Mouse (Mus musculus) telencephalon, adult 2 months (tissue): Measurements from ENCODE around the gene Phf21a.
A peak's percentile ranks its signal among the peaks of the same experiment; 100 is the strongest.

Source experiments
- DNase-seq: peaks from one replicate; pipeline ENCODE4 v3.0.0-alpha.2; 2011; ENCODE audit warnings: low read depth, low spot score

Gene Phf21a

DNA sequence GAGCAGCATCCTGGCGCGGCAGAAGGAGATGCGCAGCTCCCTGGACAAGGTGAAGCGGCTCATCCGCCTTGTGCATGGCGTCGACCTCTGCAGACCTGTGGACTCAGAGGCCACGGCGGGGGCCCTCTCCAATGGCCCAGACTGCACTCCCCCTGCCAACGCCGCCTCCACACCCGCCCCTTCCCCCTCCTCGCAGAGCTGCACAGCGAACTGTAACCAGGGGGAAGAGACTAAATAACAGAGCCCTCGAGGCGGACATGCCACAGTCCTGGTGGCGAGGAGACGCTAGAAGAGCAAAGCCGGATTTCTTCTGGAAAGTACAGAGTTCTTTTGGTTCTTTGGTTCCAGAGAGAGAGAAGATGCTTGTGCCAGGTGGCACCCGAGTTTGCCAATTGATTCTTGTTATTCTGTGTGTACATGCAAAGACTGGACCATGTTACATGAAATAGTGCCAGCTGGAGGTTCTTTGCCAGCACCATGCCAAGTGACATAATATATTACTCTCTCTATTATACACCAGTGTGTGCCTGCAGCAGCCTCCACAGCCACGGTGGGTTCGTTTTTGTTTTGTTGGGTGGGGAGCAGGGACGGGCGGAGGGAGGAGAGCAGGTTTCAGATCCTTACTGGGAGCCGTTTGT, 267.4 kb downstream of the Phf21a start:
- no peak for DNase-seq

DNA sequence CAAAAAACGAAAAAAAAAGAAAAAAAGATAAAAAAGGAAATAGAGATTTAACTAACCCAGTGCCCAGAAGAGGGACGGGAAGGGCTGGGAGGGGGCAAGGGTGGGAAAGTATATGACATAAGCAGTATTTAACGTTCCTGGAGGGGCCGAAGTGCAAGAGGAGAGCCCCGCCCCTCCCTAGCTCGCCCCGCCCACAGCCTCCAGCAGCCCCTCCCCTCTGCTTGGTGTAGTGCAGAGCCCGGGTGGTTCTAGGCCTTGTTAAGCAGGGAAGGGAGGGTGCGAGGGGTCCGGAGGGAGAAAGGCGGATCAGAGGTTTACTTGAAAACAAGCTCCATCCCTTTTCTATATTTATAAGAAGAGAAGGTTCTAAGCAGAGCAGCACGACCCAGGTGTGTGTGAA, 268.0 kb downstream of the Phf21a start:
- DNase-seq: no peak

DNA sequence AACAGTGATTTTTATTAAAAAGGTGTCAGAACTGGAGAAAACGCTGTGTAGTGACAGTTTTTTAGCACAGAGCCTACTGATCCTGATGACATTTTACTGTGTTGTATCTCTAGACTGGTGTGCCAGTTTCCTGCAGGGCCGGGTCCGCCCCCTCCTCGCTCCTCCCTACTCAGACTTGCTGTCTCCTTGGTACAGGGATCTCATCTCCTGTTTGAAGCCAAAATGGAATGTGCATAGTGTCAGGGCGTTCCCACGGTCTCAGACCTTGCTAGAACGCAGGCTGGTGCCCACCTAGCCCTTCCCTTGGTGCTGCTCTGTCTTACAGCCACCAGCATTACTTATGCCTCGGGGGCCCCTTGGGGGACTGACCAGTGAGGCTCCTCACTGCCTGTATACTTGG, 268.9 kb downstream of the Phf21a start:
- DNase-seq: no peak

DNA sequence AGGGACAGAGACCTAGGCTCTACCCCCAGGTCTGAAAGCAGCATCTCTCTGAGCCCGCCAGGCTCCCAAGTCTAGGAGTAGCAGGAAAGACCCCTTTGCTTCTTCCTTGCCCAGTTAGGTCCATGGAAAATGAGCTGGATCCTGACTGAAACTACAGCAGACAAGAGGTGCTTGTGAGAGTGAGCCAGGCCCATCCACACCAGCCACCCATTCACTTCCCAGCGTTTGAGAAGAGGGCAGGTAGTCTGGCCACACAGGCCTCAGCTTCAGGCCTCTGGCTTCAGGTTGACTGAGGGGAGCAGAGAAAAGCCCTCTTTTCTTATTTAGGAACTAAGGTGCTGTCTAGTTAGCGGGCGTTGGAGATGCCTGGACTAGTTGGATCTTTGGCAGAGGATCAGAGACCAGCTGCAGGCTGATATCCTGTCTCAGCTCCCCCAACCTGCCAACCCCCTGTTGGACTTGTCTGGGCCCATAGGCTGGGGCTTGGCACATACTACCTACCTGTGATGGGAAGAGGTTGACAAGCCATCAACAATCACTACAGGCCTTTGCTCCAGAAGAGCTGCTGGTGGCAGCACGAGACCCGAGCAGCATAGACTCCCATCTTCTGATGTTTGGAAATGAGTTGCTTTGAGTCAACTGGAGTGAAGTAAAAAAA, 269.8 kb downstream of the Phf21a start:
- DNase-seq: no peak

DNA sequence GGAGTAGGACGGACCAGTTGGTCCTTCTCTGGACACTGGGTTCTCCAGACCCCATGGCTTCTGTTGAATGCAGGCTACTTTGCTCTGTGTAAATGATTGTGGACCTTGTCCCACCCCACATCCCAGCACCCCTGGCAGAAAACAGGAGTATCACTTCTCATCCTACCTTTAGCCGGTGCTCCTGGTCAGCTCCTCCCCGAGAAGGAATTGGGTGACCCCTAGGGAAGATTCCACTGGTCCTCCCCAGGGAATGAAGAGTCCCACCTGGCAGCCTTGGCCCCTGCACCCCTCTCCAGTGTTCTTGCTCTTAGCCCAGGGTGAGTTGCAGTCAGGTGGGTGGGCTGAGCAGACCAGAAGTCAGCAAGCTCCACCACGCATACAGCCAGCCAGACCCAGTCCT, 271.2 kb downstream of the Phf21a start:
- no peak for DNase-seq

DNA sequence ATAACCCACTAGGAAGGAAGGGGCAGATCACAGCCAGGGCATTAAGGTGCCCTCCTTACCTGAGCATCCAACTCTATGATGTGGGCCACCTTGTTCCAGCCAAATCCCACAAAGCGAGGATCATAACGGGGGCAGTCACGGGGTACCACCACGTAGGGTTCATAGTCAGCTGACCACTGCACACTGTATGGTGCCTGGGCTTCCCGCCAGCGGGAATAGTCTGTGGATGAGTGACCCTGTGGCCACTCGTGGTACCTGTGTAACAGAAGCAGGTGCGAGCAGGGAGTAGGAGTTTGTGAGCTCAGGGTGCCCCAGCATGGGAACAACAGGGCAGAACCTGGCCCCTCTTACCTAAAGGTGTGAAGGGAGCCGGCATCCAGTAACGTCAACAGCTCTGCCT, 272.7 kb downstream of the Phf21a start:
- DNase-seq: no peak

DNA sequence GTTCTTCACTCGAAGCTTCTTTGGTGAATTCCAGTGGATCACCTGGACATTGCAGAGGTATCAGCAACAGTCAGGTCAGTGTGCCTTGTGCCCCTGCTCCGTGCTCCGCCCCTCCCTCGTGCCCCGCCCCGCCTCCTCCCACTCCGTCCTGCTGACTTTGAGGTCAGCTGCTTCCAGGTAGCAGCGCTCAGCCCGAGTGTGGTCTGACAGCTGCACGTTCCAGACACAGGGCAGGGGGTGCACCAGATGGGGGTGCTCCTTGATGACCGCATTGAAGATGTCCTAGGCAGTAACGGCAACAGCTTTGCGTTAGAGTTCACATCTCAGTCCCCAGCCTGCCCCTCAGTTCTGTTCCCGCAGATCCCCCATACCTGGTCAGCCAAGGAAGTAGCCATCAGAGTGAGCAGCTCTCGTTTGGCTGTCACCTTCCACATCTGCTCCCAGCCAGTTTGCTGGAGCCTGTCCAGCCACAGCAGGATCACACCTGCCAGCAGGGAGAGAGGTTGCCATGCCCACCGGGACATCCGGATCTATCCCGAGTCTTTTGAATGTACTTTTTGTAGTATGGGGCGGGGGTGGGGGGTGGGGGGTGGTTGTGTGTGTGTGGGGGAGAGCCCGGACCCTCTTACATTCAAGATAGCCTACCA, 274.6 kb downstream of the Phf21a start:
- no peak for DNase-seq

DNA sequence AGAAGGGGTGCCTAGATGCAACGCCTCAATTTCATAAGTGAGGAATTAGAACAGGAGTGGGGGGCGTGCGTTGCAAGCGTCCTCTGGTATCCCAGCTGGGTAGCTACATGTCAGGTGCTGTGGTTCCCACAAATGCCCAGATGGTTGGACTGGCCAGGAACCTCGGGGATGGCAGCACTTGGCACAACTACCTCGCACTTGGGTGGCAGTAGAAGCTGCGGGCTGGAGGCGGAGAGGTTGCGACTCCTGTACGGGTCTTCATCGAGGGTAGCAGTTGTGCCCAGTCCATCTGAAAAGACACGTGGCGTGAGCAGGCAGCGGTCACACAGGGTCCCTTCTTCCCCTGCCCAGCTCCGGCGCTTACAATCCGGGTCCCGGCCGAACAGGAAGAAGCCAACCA, 277.5 kb downstream of the Phf21a start:
- no peak for DNase-seq

DNA sequence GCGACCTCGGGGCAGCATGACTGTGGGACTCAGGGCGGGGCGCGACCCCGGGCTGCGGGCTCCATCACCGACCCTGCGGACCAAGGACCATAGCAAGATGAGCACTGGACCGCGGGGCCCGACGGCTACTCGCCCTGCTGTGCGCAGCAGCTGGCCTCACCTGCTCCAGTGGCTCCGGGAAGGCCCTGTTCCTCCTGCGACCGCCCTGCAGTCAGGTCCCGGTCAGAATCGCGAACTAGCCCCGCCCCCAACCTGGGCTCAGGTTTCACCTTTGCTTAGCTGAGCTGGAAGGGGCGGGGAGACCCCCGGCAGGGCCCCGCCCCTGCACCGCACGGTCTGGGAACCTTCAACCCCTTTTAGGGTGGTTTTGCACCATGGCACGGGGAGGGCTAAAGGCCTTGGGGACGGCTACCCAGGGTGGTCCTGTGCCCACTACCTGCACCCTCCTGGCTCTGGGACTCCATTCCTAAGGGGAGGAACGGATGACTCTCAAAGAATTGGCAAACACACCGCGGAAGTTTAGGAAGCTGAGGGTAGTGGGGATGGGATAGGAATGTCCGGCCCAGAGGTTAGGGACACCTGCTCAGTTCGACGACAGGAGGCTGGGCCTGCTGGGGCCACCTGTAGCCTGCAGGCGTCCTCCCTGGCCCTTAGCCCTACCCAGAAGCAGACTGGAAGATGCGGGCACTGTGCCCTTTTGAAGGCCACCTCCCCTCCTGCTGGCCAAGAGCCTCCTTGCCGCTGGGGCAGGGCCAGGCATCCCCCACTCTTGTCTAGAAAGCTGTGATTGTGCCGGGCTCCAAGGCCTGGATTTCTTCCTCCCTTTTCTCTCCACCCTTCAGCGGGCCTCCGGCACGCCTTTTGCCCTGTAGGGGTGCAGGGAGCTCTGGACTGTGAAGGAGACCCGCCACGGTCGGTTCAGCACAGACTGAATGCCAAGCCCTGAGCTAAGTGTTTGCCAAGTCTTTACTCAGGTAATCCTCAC, 278.2 kb downstream of the Phf21a start:
- DNase-seq: no peak

DNA sequence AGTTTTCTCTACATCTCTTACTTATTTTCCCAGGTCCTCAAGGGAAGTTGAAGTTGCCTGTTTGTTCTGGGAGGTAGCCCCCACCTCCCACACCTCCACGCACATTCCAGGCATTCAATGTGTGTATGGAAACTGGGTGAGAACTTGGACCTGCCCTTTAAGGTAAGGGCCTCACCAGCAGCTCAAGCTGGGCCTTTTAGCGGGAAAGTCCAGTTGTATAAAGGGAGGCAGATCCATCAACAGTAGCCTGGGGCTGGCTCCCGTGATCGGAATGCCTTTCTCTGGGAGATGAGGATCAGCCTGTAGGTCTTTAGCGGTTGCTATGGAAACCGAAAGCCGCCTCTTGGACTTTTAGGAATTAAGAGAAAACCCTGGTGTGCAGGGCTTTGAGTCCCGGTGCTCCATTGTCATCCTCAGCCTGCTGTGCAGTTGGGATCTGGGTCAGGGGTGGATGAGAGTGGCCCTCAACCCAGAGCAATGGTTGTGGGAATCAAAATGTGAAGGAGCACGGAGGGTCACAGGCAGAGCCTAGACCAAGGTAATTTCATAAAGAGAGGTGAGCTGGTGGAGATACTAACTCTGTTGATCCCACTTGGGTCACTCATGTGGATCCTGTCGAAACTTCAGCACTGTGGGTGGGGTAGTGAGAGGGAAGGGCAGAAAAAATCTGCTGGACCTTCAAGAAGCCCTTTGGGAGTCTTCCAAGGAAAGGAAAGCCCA, 279.2 kb downstream of the Phf21a start:
- no peak for DNase-seq

DNA sequence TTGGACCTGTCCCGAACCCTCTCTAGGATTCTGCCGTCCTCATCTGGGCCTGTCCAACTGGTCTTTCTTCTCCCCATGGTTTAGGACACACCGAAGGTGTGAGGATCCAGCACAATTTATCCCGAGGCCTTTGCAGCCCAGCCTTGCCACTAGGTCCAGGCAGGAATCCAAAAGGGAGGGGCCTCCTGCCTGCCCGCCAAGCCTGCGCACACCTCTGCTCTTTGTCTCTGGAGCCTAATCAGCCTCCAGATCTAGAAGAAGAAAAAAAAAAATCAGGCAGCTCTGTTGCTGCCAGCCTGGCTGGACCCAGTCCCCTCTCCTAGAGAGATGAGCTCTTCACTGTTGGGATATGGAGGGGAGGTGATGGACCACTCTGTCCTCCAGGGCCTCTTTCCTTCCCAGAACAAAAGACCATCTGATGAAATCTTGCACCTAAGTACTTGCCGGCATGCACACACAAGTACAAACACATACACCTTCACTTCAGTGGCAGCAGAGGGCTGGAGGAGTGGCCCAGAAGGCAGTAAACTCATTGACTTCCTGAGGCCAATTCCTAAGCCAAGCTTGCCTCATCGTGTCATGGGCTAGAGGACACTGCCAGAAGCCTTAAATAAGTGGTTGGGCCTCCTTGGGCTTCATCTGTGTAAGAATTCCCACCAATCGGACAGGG, 280.0 kb downstream of the Phf21a start:
- no peak for DNase-seq

DNA sequence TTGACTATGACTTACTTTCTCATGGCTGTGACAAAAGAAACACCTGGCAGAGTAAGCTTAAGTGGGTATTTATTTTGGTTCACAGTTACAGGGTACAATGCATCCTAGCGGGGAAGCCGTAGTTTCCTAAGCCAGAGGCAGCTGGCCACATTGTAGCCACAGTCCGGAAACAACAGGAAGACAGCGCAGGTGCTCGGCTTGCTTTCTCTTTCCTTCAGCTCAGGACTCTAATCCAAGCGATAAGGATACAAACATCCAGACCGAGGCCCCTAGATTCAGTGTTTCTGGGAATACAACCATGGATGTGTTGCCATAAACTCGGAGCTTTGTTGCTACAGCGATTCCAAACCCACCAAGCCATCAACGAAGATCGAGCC, 280.5 kb downstream of the Phf21a start:
- DNase-seq: no peak

DNA sequence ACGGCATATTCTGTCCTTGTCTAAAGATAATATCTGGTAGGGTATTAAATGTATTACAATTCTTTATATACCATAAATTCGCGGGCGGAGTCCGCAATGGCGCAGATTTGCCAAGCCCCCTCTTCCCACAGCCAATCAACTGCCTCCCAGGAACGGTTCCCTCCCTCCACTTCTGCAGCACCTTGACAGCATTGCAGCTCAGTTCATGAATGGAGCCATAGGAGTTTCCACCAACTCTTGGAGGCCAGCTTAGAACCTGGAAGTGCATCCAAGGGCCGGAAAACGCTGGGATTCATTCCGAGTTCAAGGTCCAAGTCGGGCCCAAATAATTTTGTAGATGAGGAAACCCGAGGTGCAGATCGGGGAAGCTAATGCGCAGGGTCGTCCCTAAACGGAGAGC, 281.6 kb downstream of the Phf21a start, which contains the start of the genes Pex16 and Large2:
Gene Pex16, plus strand, starts transcription at position 163 of the 400 bp plus-strand sequence.
Gene Large2, minus strand, starts transcription at position 356 of the 400 bp plus-strand sequence.
- peak; percentile 60 for DNase-seq

DNA sequence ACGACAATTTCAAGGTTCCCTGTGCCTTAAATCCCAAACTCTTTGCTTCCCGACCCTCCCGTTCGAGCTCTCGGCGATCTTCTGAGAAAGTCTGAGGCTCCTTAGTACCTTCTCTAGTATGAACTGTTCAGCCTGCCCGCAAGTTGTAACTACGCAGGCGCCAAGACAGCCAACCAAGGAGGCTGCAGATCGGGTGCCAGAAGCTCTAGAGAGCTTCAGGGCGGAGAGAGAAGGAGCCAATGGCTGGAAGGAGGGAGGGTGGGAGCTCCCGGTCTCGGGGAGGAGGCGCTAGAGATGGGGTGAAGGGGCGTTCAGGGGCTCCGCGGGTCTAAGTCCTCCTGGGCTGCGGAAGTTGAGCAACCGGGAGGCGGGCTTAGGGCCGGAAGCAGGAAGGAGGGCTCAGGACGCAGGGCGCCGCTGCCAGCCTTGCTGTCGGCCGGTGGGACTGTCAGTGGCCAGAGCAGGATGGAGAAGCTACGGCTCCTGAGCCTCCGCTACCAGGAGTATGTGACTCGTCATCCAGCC, 282.2 kb downstream of the Phf21a start:
- DNase-seq: peak; percentile 99

DNA sequence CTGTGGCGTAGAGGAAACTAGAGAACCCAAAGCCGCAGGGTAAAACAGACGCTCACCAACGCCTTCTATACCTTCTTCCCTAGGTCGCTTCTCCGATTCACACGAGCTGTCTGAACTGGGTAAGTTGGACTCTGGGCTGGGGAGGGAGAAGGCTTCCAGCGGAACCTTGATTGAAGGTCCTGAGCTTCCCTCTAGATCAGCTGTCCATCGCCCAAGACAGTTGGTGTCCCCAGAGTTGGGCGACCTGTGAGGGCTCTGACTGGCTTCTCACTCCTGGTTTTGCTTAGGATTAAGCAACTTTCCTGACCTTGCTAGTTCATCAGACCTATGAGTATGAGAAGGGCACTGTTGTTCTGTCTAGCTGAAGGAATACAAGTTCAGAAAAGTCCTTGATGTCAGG, 282.9 kb downstream of the Phf21a start:
- DNase-seq: no peak

DNA sequence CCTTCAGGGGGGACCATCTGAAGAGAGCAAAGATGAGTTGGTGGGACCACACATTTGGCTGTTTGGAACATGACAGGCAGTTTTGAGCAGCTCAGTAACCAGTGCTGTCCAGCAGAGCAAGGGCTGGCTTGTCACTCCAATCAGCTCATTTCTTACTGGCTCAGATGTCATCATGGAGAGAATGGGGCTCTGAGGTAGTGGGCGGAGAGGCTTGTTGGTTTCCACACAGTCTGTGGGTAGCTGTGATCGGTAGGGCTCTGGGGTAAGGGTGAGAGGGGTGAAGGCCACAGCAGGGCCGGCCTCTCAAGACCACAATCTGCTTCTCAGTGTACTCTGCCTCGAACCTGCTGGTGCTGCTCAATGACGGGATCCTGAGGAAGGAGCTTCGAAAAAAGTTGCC, 283.4 kb downstream of the Phf21a start:
- no peak for DNase-seq

DNA sequence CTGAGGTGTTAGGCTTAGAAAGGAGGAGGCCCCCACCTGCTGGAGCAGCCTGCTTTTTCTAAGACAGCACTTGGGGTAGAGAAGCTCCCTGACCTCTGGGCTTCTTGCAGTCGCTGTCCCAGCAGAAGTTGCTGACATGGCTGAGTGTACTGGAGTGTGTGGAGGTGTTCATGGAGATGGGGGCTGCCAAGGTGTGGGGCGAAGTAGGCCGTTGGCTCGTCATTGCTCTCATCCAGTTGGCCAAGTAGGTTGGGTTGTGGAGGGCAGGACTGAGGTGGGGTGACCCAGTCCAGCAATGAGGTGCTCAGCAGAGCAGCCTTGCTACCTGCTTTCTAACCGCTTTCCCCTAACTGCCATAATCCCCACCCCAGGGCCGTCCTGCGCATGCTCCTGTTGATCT, 284.4 kb downstream of the Phf21a start:
- DNase-seq: no peak

DNA sequence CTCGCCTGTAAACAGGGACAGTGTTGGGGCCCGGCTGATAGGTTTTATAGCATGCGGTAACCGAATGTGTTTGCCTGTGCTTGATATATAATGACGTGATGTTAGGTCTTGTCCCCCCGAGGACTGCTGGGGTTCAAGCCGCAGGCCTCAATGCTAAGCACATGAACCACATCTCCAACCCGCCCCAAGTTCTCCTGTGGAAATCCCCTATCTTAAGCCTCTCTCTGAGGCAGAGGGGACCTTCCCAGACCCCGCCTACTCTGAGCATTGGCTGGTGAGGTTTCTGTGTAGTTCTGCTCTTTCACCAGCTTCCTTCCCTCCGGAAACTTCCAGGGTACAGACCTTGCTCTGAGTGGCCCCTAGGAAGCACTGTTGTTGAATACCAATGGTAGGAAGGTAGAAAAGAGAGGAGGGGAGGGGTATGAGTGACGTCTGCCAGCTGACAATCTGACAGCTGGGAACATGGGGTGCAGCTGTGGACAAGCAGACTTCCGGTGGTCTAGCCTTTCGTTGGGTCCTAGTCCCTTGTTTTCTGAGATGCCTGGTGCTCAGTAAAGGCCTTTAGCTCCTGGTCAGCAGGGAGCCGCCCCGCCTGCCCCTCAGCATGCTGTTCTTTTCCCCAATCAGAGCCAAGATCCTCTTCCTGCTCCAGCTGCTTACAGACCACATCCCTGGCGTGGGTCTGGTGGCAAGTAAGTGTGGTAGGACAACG, 287.0 kb downstream of the Phf21a start:
- DNase-seq: no peak

DNA sequence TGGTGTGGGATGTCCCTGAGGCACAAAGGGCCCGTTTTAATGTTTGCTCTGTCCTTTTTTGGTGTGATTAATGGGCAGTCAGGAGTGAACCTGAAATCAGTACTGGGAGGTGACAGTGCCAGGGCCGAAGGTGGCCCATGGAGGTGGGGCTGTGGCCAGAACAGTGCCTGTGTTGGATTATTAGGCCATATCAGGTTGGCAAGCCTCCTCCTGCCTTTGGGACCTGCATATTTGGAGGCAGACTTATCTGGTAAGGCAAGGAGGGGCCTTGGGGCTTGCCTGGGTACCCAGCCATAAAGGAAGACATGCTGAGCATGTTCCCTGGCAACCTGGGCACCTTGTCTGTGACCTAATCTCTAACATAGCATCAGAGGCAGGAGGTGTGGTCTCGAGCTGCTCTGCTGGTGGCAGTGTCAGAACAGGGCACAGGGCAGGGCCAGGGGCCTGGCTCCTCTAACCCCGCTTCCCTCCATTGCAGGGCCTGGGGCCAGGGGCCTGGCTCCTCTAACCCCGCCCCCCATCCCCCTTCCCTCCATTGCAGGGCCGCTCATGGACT, 287.7 kb downstream of the Phf21a start:
- no peak for DNase-seq
